Mouse (Mus musculus): ENCODE measurements around the gene Spata1. TPM values are rescaled to one million over a fixed set of nuclear protein-coding genes. Genes with fewer than 3 reads are reported as not detected.

The Spata1 gene
- polyA plus RNA-seq, 1 experiment from 2014 or later, result 4.6 TPM

DNA sequence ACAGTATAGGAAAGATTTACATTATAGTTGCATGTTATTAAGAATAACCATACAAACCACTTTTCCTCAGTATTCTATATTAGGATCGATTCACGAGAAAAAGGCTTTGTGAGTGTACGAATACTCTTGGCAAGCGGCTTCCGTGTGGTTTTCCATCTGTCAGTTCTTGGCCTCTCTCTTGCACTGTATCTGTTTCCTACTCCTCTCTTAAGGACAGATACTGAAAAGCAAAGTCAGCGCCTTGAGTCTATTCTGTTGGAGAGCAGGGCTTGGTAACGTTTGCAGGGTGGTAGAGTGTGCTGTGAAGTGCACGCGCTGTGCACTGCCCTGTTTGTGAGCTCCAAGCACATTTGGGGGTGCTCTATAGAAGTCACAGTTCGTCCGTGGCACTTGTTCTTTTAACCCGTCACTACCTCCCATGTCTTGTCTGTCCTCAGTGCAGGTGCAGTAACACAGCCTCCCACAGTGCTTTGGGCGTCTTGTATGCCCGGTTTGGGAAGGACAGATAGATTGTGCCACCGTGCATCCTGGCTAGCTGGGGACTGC is 79.5 kb downstream of the Spata1 start:
- H3K9me3 ChIP-seq (replicated peaks; ENCODE audit: control insufficient read depth, low read length, poor library complexity, severe bottlenecking), result no peaks in the 10 kb centered on the region
- no peak overlapping the region for H3K27ac ChIP-seq (ENCODE audit: low read length)
- no peak overlapping the region for H3K9ac ChIP-seq (ENCODE audit: low read depth, low read length)
- 0 out of 2 replicates have a peak, but pooled peaks cover 2% of the 10 kb centered on the region for H3K4me1 ChIP-seq (ENCODE audit: control insufficient read depth, insufficient read depth, low read length)
- H3K27me3 ChIP-seq (ENCODE audit: control insufficient read depth, insufficient read depth, low read depth, low read length), result no peaks in the 10 kb centered on the region
- no peak for ATAC-seq
- 91% methylated on average over 15 of the region's 15 CpGs for WGBS
- H3K4me3 ChIP-seq (ENCODE audit: low read depth, low read length), result no peak overlapping the region
- H3K4me2 ChIP-seq (ENCODE audit: low read length), result no peak overlapping the region
- peaks cover 15% of the 10 kb centered on the region for H3K36me3 ChIP-seq (ENCODE audit: control insufficient read depth, insufficient read depth, low read length)

DNA sequence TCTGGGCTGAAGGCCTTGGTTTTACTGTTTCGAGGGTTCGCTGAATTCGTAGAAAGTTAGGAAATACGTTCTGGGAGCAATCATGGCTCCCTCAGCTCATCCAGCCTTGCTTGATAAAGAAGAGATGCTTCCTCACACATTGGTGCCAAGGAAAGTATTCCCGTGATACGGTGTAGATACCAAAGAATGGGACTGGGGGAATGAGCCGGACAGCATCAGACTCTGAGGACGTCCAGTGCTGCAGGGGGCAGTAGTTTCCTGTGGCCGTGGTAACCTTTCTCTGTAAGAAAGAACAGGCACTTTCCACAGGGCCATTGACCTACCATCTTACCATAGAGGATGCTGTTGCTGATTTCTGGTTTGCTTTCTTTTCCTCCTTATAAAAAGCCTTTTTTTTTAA is 80.0 kb downstream of the Spata1 start:
- H3K4me1 ChIP-seq (ENCODE audit: control insufficient read depth, insufficient read depth, low read length), result 0 out of 2 replicates have a peak, but pooled peaks cover 2% of the 10 kb centered on the region
- no peak for ATAC-seq
- no peak overlapping the region for H3K4me3 ChIP-seq (ENCODE audit: low read depth, low read length)
- peaks cover 15% of the 10 kb centered on the region for H3K36me3 ChIP-seq (ENCODE audit: control insufficient read depth, insufficient read depth, low read length)
- H3K4me2 ChIP-seq (ENCODE audit: low read length), result no peak overlapping the region
- no peak overlapping the region for H3K9ac ChIP-seq (ENCODE audit: low read depth, low read length)
- no peaks in the 10 kb centered on the region for H3K27me3 ChIP-seq (ENCODE audit: control insufficient read depth, insufficient read depth, low read depth, low read length)
- 89% methylated on average over 9 of the region's 9 CpGs for WGBS
- no peaks in the 10 kb centered on the region for H3K9me3 ChIP-seq (replicated peaks; ENCODE audit: control insufficient read depth, low read length, poor library complexity, severe bottlenecking)
- no peak overlapping the region for H3K27ac ChIP-seq (ENCODE audit: low read length)

DNA sequence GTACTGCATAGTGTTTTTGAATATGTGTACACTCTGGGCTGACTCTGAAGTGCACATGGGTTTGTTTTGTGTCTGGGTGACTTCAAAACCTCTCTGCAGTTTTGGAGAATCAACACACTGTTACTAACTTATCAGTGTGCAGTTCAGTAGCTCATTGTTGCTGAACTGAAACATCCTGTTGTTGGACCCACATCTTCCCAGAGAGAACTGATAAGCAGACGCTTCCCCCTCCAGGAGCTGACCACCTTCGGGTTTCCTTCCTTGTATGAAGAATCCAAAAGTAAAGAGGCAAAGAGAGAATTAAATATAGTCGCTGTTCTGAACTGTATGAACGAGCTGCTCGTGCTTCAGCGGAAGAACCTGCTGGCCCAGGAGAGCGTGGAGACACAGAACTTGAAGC is 80.7 kb downstream of the Spata1 start:
- Histone ChIP-seq H3K4me2 (ENCODE audit: low read length) (no peak overlapping the region), H3K9ac (ENCODE audit: low read depth, low read length) (no peak overlapping the region), H3K4me1 (ENCODE audit: control insufficient read depth, insufficient read depth, low read length) (no peaks in the 10 kb centered on the region), H3K4me3 (ENCODE audit: low read depth, low read length) (no peak overlapping the region), H3K36me3 (ENCODE audit: control insufficient read depth, insufficient read depth, low read length) (peaks cover 15% of the 10 kb centered on the region), H3K27me3 (ENCODE audit: control insufficient read depth, insufficient read depth, low read depth, low read length) (no peaks in the 10 kb centered on the region), H3K27ac (ENCODE audit: low read length) (no peak overlapping the region), H3K9me3 (replicated peaks; ENCODE audit: control insufficient read depth, low read length, poor library complexity, severe bottlenecking) (no peaks in the 10 kb centered on the region)
- ATAC-seq, result no peak
- WGBS, result 89% methylated on average over 7 of the region's 7 CpGs

- H3K27ac ChIP-seq (ENCODE audit: low read length), result no peak overlapping the region
- peaks cover 12% of the 10 kb centered on the region for H3K36me3 ChIP-seq (ENCODE audit: control insufficient read depth, insufficient read depth, low read length)
- no peaks in the 10 kb centered on the region for H3K27me3 ChIP-seq (ENCODE audit: control insufficient read depth, insufficient read depth, low read depth, low read length)
- 96% methylated on average over 8 of the region's 8 CpGs for WGBS
- no peak overlapping the region for H3K4me3 ChIP-seq (ENCODE audit: low read depth, low read length)
- no peak for ATAC-seq
- no peaks in the 10 kb centered on the region for H3K4me1 ChIP-seq (ENCODE audit: control insufficient read depth, insufficient read depth, low read length)
- no peak overlapping the region for H3K9ac ChIP-seq (ENCODE audit: low read depth, low read length)
- H3K9me3 ChIP-seq (replicated peaks; ENCODE audit: control insufficient read depth, low read length, poor library complexity, severe bottlenecking), result no peaks in the 10 kb centered on the region
- no peak overlapping the region for H3K4me2 ChIP-seq (ENCODE audit: low read length)
Observed at GRCm38 (mm10) chr3:146417873-146418272, 81.7 kb downstream of the Spata1 start.

- no peaks in the 10 kb centered on the region for H3K4me1 ChIP-seq (ENCODE audit: control insufficient read depth, insufficient read depth, low read length)
- no peak overlapping the region for H3K4me3 ChIP-seq (ENCODE audit: low read depth, low read length)
- H3K36me3 ChIP-seq (ENCODE audit: control insufficient read depth, insufficient read depth, low read length), result peaks cover 11% of the 10 kb centered on the region
- no peak overlapping the region for H3K9ac ChIP-seq (ENCODE audit: low read depth, low read length)
- no peaks in the 10 kb centered on the region for H3K27me3 ChIP-seq (ENCODE audit: control insufficient read depth, insufficient read depth, low read depth, low read length)
- H3K4me2 ChIP-seq (ENCODE audit: low read length), result no peak overlapping the region
- ATAC-seq, result no peak
- H3K9me3 ChIP-seq (replicated peaks; ENCODE audit: control insufficient read depth, low read length, poor library complexity, severe bottlenecking), result no peaks in the 10 kb centered on the region
- H3K27ac ChIP-seq (ENCODE audit: low read length), result no peak overlapping the region
- 94% methylated on average over 12 of the region's 12 CpGs for WGBS
Observed at GRCm38 (mm10) chr3:146414555-146414954, 85.0 kb downstream of the Spata1 start.

GRCm38 (mm10) chr3:146413992-146414391 is 85.6 kb downstream of the Spata1 start:
- Histone ChIP-seq H3K27ac (ENCODE audit: low read length) (no peak overlapping the region), H3K27me3 (ENCODE audit: control insufficient read depth, insufficient read depth, low read depth, low read length) (no peaks in the 10 kb centered on the region), H3K4me2 (ENCODE audit: low read length) (no peak overlapping the region), H3K36me3 (ENCODE audit: control insufficient read depth, insufficient read depth, low read length) (peaks cover 6% of the 10 kb centered on the region; the same call in 1 of the 2 replicates), H3K4me1 (ENCODE audit: control insufficient read depth, insufficient read depth, low read length) (no peaks in the 10 kb centered on the region), H3K4me3 (ENCODE audit: low read depth, low read length) (no peak overlapping the region), H3K9ac (ENCODE audit: low read depth, low read length) (no peak overlapping the region), H3K9me3 (replicated peaks; ENCODE audit: control insufficient read depth, low read length, poor library complexity, severe bottlenecking) (no peaks in the 10 kb centered on the region)
- no peak for ATAC-seq
- WGBS, result 92% methylated on average over 4 of the region's 4 CpGs

- Histone ChIP-seq H3K9ac (ENCODE audit: low read depth, low read length) (no peak overlapping the region), H3K36me3 (ENCODE audit: control insufficient read depth, insufficient read depth, low read length) (0 out of 2 replicates have a peak, but pooled peaks cover 5% of the 10 kb centered on the region), H3K27me3 (ENCODE audit: control insufficient read depth, insufficient read depth, low read depth, low read length) (no peaks in the 10 kb centered on the region), H3K4me2 (ENCODE audit: low read length) (no peak overlapping the region), H3K4me3 (ENCODE audit: low read depth, low read length) (no peak overlapping the region), H3K9me3 (replicated peaks; ENCODE audit: control insufficient read depth, low read length, poor library complexity, severe bottlenecking) (no peaks in the 10 kb centered on the region), H3K4me1 (ENCODE audit: control insufficient read depth, insufficient read depth, low read length) (no peaks in the 10 kb centered on the region), H3K27ac (ENCODE audit: low read length) (no peak overlapping the region)
- ATAC-seq, result no peak
- WGBS, result 96% methylated on average over 13 of the region's 13 CpGs
Observed at GRCm38 (mm10) chr3:146413016-146413415, 86.5 kb downstream of the Spata1 start.

DNA sequence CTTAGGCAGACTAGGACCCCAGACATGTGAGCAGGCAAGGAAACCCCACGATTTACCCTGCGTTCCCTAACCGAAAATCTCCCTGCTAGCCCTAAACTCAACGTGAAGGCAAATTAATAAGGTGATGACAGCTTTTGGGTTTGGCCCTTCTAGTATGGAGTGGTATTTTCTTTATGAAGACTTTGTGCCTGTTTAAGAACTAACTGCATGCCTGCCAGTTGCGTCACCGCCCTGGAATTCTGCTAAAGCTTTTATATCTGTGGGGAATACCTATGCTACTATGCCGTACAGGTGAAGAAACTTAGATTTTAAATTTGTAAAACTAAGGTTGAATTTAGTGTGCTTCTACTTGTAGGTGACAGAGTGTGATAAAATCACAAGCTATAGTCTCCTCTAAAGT is 87.1 kb downstream of the Spata1 start:
- Histone ChIP-seq H3K9ac (ENCODE audit: low read depth, low read length) (no peak overlapping the region), H3K27me3 (ENCODE audit: control insufficient read depth, insufficient read depth, low read depth, low read length) (no peaks in the 10 kb centered on the region), H3K4me2 (ENCODE audit: low read length) (no peak overlapping the region), H3K4me1 (ENCODE audit: control insufficient read depth, insufficient read depth, low read length) (peaks cover 3% of the 10 kb centered on the region), H3K4me3 (ENCODE audit: low read depth, low read length) (no peak overlapping the region), H3K36me3 (ENCODE audit: control insufficient read depth, insufficient read depth, low read length) (0 out of 2 replicates have a peak, but pooled peaks cover 3% of the 10 kb centered on the region), H3K9me3 (replicated peaks; ENCODE audit: control insufficient read depth, low read length, poor library complexity, severe bottlenecking) (no peaks in the 10 kb centered on the region), H3K27ac (ENCODE audit: low read length) (no peak overlapping the region)
- 96% methylated on average over 7 of the region's 7 CpGs for WGBS
- ATAC-seq, result no peak

DNA sequence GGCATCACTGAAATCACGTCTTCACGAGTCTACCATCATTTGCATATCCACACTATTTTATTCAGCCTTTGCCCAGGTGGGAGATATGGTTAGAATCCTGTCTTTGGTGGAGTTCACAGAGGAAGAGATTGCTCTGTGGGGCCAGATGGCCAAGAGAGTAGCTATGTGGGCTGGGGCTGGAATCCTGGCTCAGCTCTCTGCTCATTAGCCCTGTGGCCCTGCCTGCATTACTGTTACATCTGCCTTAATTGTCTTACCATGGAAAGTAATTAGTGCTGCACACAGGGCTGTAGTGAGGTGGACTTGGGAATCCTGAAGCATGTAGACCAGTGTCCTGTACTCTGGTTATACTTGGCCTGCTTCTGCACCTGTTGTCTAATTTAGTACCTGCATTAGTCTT is 87.5 kb downstream of the Spata1 start:
- no peak overlapping the region for H3K9ac ChIP-seq (ENCODE audit: low read depth, low read length)
- H3K27me3 ChIP-seq (ENCODE audit: control insufficient read depth, insufficient read depth, low read depth, low read length), result no peaks in the 10 kb centered on the region
- H3K4me1 ChIP-seq (ENCODE audit: control insufficient read depth, insufficient read depth, low read length), result peaks cover 7% of the 10 kb centered on the region
- ATAC-seq, result no peak
- H3K4me2 ChIP-seq (ENCODE audit: low read length), result no peak overlapping the region
- no peaks in the 10 kb centered on the region for H3K9me3 ChIP-seq (replicated peaks; ENCODE audit: control insufficient read depth, low read length, poor library complexity, severe bottlenecking)
- H3K27ac ChIP-seq (ENCODE audit: low read length), result no peak overlapping the region
- no peaks in the 10 kb centered on the region for H3K36me3 ChIP-seq (ENCODE audit: control insufficient read depth, insufficient read depth, low read length)
- 88% methylated on average over 2 of the region's 2 CpGs for WGBS
- no peak overlapping the region for H3K4me3 ChIP-seq (ENCODE audit: low read depth, low read length)
